8 mouse cellular contexts compared by ENCODE assay signal in genomic region chr11:24008244-24008643, GRCm38 (mm10).
DNase-seq lines count a peak whose midpoint lies in the region; ATAC-seq lines count a peak whose summit lies in the region.

No protein-coding gene starts in this region.

- H3K4me2 ChIP-seq in embryonic facial prominence, embryonic 11.5 days (ENCODE audit: low read depth, low read length) = no peak overlapping the region

- H3K36me3 ChIP-seq in embryonic facial prominence, embryonic 11.5 days (replicated peaks; ENCODE audit: control insufficient read depth, insufficient read depth, low read depth, low read length) = no peaks in the 10 kb centered on the region

- H3K27ac ChIP-seq in embryonic facial prominence, embryonic 11.5 days (replicated peaks; ENCODE audit: low read depth, low read length) = no peak overlapping the region

- peak; percentile 73 to 74 for DNase-seq in cerebellum, postnatal 10 days
- DNase-seq in cerebellum, adult 11 months = no peak
- DNase-seq in left cerebral cortex, postnatal 14 days (ENCODE audit: low spot score in 2 of 2) = peak; percentile 39 to 48
- no peak for DNase-seq in left cerebral cortex, adult 11 months (ENCODE audit: low spot score)
- peak; percentile 61 to 69 for DNase-seq in B cell, adult 2 months
- peak; percentile 18 for DNase-seq in embryonic facial prominence, embryonic 11.5 days (ENCODE audit: low spot score)
- no peak for DNase-seq in testis, postnatal 14 days (ENCODE audit: low spot score)
- DNase-seq in frontal cortex, postnatal 14 days (ENCODE audit: low spot score in 2 of 2) = no peak

- H3K4me1 ChIP-seq in embryonic facial prominence, embryonic 11.5 days (ENCODE audit: control insufficient read depth, insufficient read depth, low read length) = no peaks in the 10 kb centered on the region

- intact Hi-C loops in left cerebral cortex, postnatal 14 days (cut with DNase I) = no loop called here

- H3K9me3 ChIP-seq in embryonic facial prominence, embryonic 11.5 days (replicated peaks; ENCODE audit: control insufficient read depth, low read length) = no peaks in the 10 kb centered on the region

- no peaks in the 10 kb centered on the region for H3K27me3 ChIP-seq in embryonic facial prominence, embryonic 11.5 days (ENCODE audit: control insufficient read depth, insufficient read depth, low read length)

- 31% methylated on average over 5 of the region's 5 CpGs for WGBS in embryonic facial prominence, embryonic 11.5 days

- no peak overlapping the region for H3K9ac ChIP-seq in embryonic facial prominence, embryonic 11.5 days (replicated peaks; ENCODE audit: low read length)

- no peak overlapping the region for H3K4me3 ChIP-seq in embryonic facial prominence, embryonic 11.5 days (ENCODE audit: low read depth, low read length)

- no peak for ATAC-seq in embryonic facial prominence, embryonic 11.5 days (replicated peaks; ENCODE audit: insufficient number of reproducible peaks, low FRiP score, low TSS enrichment, low read depth)

Comparison
In these comparisons a context has a peak if more than half of its experiments do, and no peak if none do; other contexts are left out.
1. DNase-seq: peak in cerebellum, postnatal 10 days (2 of 2), left cerebral cortex, postnatal 14 days (2 of 2), B cell, adult 2 months (2 of 2) and embryonic facial prominence, embryonic 11.5 days (single experiment); none in cerebellum, adult 11 months (single experiment), left cerebral cortex, adult 11 months (single experiment), testis, postnatal 14 days (single experiment) and frontal cortex, postnatal 14 days (0 of 2).